Mouse (Mus musculus): ENCODE data around the gene Cfap77. TPM values are rescaled to one million over a fixed set of nuclear protein-coding genes. Genes with fewer than 3 reads are reported as not detected.

Gene Cfap77
- 11.5 TPM for polyA plus RNA-seq (2014; fragmentation: Illumina TruSeq; extraction: RNeasy Lipid Tissue Mini Kit (QIAGEN cat#74804); ENCODE audit: low read depth, low replicate concordance)

DNA sequence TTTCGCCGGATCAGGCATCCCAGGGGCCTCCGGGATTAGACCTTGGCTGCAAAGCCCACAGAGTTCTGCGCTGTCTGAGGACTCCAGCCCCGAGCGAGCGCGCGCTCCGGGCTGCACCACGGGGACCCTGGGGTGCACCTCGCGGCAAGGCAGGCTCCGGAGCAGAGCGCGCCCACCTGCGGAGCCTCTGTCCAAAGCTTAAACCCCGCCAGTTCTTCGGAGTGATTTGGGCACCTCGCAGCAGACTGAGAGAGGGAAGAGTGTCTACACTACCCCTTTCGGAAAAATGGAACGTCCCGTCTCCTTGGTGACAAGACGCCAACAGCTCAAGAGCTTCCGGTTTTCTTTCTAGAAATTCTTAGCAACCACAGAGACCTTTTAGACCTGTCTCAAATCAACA is at the start of gene Cfap77:
Cfap77 (minus strand) TSS at position 76 of the 400 bp plus-strand sequence.

DNA sequence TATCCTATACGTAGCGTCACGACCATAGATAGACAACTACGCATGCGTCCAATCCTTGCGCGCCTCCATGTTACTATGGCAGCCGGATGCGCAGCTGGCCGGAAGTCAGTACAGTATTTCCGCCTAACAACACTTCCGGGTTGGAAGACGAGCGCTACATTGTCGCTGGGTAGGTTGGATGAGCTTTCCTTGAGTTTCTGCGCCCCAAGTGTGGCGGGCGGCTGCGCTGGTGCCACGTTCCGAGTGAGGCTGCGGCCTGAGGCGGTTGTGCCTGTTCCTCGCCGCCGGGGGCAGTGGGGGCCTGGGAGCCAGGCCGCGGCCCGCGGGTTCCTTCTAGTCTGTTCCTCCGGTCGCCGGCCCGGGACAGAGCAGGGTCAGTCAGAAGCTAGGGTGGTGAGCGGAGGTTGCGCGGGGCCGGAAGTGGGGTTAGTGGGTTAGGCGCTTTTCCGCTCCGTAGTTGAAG is 5.3 kb upstream of the Cfap77 start, which contains the start of gene Ttf1:
Ttf1 (plus strand) TSS at position 128 of the 463 bp plus-strand sequence.

DNA sequence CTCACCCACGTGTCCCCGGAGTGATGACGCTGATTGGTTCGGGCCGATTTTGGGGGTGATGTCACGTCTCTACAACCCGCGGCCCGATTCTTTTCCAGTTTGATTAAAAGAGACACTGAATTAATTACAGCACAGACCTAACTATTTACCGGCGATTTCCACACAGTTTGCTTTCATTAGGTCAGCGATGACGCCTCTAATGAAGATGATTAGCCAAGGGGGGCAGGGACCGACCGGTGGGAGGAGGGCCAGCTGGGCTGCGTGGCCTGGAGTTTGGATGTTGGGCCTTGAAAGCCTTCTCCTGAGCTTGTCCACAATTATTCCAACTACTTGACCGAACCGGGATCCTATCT is 138.4 kb downstream of the Cfap77 start, which contains the start of gene Barhl1:
Barhl1 (minus strand) TSS at position 156 of the 353 bp plus-strand sequence.

Other genes with a start within 250 kb of the Cfap77 start
- 17.5 TPM for gene Gtf3c4, start 214.7 kb downstream of the Cfap77 start, polyA plus RNA-seq (2014; fragmentation: Illumina TruSeq; extraction: RNeasy Lipid Tissue Mini Kit (QIAGEN cat#74804); ENCODE audit: low read depth, low replicate concordance)
- 7.6 TPM for gene Ddx31, start 214.7 kb downstream of the Cfap77 start, polyA plus RNA-seq (2014; fragmentation: Illumina TruSeq; extraction: RNeasy Lipid Tissue Mini Kit (QIAGEN cat#74804); ENCODE audit: low read depth, low replicate concordance)
- not detected for gene Barhl1, start 138.4 kb downstream of the Cfap77 start, polyA plus RNA-seq (2014; fragmentation: Illumina TruSeq; extraction: RNeasy Lipid Tissue Mini Kit (QIAGEN cat#74804); ENCODE audit: low read depth, low replicate concordance)
- 17.7 TPM for gene Ttf1, start 5.2 kb upstream of the Cfap77 start, polyA plus RNA-seq (2014; fragmentation: Illumina TruSeq; extraction: RNeasy Lipid Tissue Mini Kit (QIAGEN cat#74804); ENCODE audit: low read depth, low replicate concordance)
- gene Setx, start 69.1 kb upstream of the Cfap77 start, polyA plus RNA-seq (2014; fragmentation: Illumina TruSeq; extraction: RNeasy Lipid Tissue Mini Kit (QIAGEN cat#74804); ENCODE audit: low read depth, low replicate concordance): 829 TPM
- gene Ntng2, start 197.9 kb upstream of the Cfap77 start, polyA plus RNA-seq (2014; fragmentation: Illumina TruSeq; extraction: RNeasy Lipid Tissue Mini Kit (QIAGEN cat#74804); ENCODE audit: low read depth, low replicate concordance): not detected